Comparison of ENCODE assay signal across 25 mouse cellular contexts in the genomic region with DNA sequence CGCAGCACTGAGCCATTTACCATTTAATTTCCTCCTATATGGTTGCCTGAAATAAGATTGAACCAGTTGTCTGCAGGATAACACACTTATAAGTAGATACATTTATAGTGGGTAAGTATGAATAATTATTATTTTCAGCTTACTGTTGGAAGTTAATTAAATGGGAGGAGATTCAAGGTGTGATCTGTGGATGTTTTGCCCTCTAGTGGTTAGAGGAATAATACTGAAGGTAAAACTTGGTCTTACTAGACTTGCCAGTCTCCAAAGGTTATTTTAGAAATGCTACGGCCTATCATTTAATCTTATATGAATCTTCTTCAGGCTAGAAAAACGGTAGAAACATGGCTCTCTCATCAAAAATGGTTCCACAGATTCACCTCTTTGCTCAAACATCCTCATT.
A peak's percentile ranks its signal among the peaks of the same experiment; 100 is the strongest.
DNase-seq lines count a peak whose midpoint lies in the region; ATAC-seq and TF ChIP-seq lines count a peak whose summit lies in the region.
"Had no signal": no experiment of that assay in that cellular context is flagged by ENCODE, and none has a peak within 500 bp of the region (broad histone marks: within the 10 kb centered on the region; RNA-seq: fewer than 3 reads in every experiment).

No protein-coding gene starts in this region.

- H3K36me3 ChIP-seq in forebrain, postnatal 0 days (ENCODE audit: insufficient read depth) = no peaks in the 10 kb centered on the region
- H3K36me3 ChIP-seq in forebrain, embryonic 12.5 days (replicated peaks) = no peaks in the 10 kb centered on the region
- H3K36me3 ChIP-seq in intestine, postnatal 0 days (ENCODE audit: control insufficient read depth, insufficient read depth) = no peaks in the 10 kb centered on the region
- H3K36me3 ChIP-seq in intestine, embryonic 16.5 days (ENCODE audit: control insufficient read depth, insufficient read depth, low read length) = no peaks in the 10 kb centered on the region
- H3K36me3 ChIP-seq in lung, embryonic 14.5 days (ENCODE audit: insufficient read depth) = no peaks in the 10 kb centered on the region
- H3K36me3 ChIP-seq: G1E; intestine, embryonic 15.5 days; limb, embryonic 13.5 days; midbrain, embryonic 12.5 days; neural tube, embryonic 13.5 days had no signal

- no peak for DNase-seq in forebrain, postnatal 0 days
- DNase-seq in lung, embryonic 14.5 days = no peak
- no peak for DNase-seq in lung, postnatal 25 days (ENCODE audit: low spot score)
- no peak for DNase-seq in kidney, adult 18-20 months
- DNase-seq: adrenal gland, postnatal 14 days; cerebellum, adult 11 months; cerebellum, adult 9-10 months; cerebellum, postnatal 36 days; gastrocnemius, postnatal 25 days; heart, adult 11 months; lung, postnatal 10 days had no signal

- peak; percentile 10; the same call in 1 of the 2 replicates for TF ChIP-seq CTCF in forebrain, postnatal 0 days (IDR thresholded peaks at IDR 0.05; ENCODE audit: low read depth)
- TF ChIP-seq CTCF in intestine, postnatal 0 days (IDR thresholded peaks at IDR 0.05; ENCODE audit: low read depth) = peak; percentile 43
- TF ChIP-seq CTCF in lung, embryonic 14.5 days (IDR thresholded peaks at IDR 0.05; ENCODE audit: low read depth) = peak; percentile 29

- WGBS in forebrain, postnatal 0 days = 78% methylated on average over 3 of the region's 3 CpGs
- 78% methylated on average over 3 of the region's 3 CpGs for WGBS in forebrain, embryonic 12.5 days
- 83% methylated on average over 3 of the region's 3 CpGs for WGBS in intestine, postnatal 0 days
- 81% methylated on average over 3 of the region's 3 CpGs for WGBS in intestine, embryonic 16.5 days
- 77% methylated on average over 3 of the region's 3 CpGs for WGBS in lung, embryonic 14.5 days

- H3K27ac ChIP-seq in forebrain, postnatal 0 days (ENCODE audit: low read depth, low read length) = no peak overlapping the region
- H3K27ac ChIP-seq in forebrain, embryonic 12.5 days = no peak overlapping the region
- no peak overlapping the region for H3K27ac ChIP-seq in intestine, postnatal 0 days (ENCODE audit: low read depth, low read length)
- H3K27ac ChIP-seq in intestine, embryonic 16.5 days (ENCODE audit: low read length) = no peak overlapping the region
- H3K27ac ChIP-seq in lung, embryonic 14.5 days (ENCODE audit: low read depth) = no peak overlapping the region
- H3K27ac ChIP-seq: hindbrain, embryonic 10.5 days; intestine, embryonic 15.5 days; limb, embryonic 13.5 days; midbrain, embryonic 12.5 days; neural tube, embryonic 13.5 days had no signal

- no peaks in the 10 kb centered on the region for H3K4me1 ChIP-seq in forebrain, postnatal 0 days (ENCODE audit: insufficient read depth)
- no peaks in the 10 kb centered on the region for H3K4me1 ChIP-seq in forebrain, embryonic 12.5 days
- no peaks in the 10 kb centered on the region for H3K4me1 ChIP-seq in intestine, postnatal 0 days (replicated peaks; ENCODE audit: control insufficient read depth, insufficient read depth, low read length)
- H3K4me1 ChIP-seq in intestine, embryonic 16.5 days (ENCODE audit: control insufficient read depth, insufficient read depth, low read length) = no peaks in the 10 kb centered on the region
- no peaks in the 10 kb centered on the region for H3K4me1 ChIP-seq in lung, embryonic 14.5 days (ENCODE audit: insufficient read depth)
- H3K4me1 ChIP-seq: hindbrain, embryonic 10.5 days; intestine, embryonic 15.5 days; limb, embryonic 13.5 days; midbrain, embryonic 12.5 days had no signal

- H3K27me3 ChIP-seq in forebrain, postnatal 0 days (ENCODE audit: insufficient read depth, low read length) = no peaks in the 10 kb centered on the region
- H3K27me3 ChIP-seq in forebrain, embryonic 12.5 days = no peaks in the 10 kb centered on the region
- H3K27me3 ChIP-seq in intestine, postnatal 0 days (replicated peaks; ENCODE audit: control insufficient read depth, insufficient read depth, low read length) = no peaks in the 10 kb centered on the region
- H3K27me3 ChIP-seq in intestine, embryonic 16.5 days (replicated peaks; ENCODE audit: control insufficient read depth, insufficient read depth, low read length) = no peaks in the 10 kb centered on the region
- no peaks in the 10 kb centered on the region for H3K27me3 ChIP-seq in lung, embryonic 14.5 days (ENCODE audit: insufficient read depth, low read length)
- H3K27me3 ChIP-seq: intestine, embryonic 15.5 days; limb, embryonic 13.5 days; midbrain, embryonic 12.5 days; neural tube, embryonic 13.5 days had no signal

- no peak for ATAC-seq in forebrain, postnatal 0 days
- no peak for ATAC-seq in forebrain, embryonic 12.5 days (ENCODE audit: low FRiP score)
- no peak for ATAC-seq in intestine, postnatal 0 days
- ATAC-seq in intestine, embryonic 16.5 days = no peak
- no peak for ATAC-seq in lung, embryonic 14.5 days (ENCODE audit: insufficient read depth)
- 0 out of 2 replicates have a peak, but pooled peaks have one; percentile 55 for ATAC-seq in megakaryocyte-erythroid progenitor cell, adult 5-6 weeks (replicated peaks; ENCODE audit: low FRiP score, low TSS enrichment, poor library complexity, severe bottlenecking)
- ATAC-seq: forebrain, embryonic 14.5 days; hindbrain, embryonic 16.5 days; intestine, embryonic 15.5 days had no signal

- H3K9ac ChIP-seq in forebrain, postnatal 0 days = no peak overlapping the region
- H3K9ac ChIP-seq in forebrain, embryonic 12.5 days = no peak overlapping the region
- H3K9ac ChIP-seq in intestine, postnatal 0 days (ENCODE audit: low read depth, low read length) = no peak overlapping the region
- no peak overlapping the region for H3K9ac ChIP-seq in intestine, embryonic 16.5 days (ENCODE audit: low read depth, low read length)
- H3K9ac ChIP-seq in lung, embryonic 14.5 days = no peak overlapping the region
- H3K9ac ChIP-seq: intestine, embryonic 15.5 days; limb, embryonic 13.5 days; midbrain, embryonic 12.5 days; neural tube, embryonic 13.5 days had no signal

- H3K4me3 ChIP-seq in forebrain, postnatal 0 days (ENCODE audit: low read depth, low read length) = no peak overlapping the region
- no peak overlapping the region for H3K4me3 ChIP-seq in forebrain, embryonic 12.5 days (replicated peaks)
- H3K4me3 ChIP-seq in intestine, postnatal 0 days (ENCODE audit: low read depth, low read length) = no peak overlapping the region
- H3K4me3 ChIP-seq in intestine, embryonic 16.5 days (ENCODE audit: low read length) = no peak overlapping the region
- no peak overlapping the region for H3K4me3 ChIP-seq in lung, embryonic 14.5 days (ENCODE audit: low read depth, low read length)
- H3K4me3 ChIP-seq: hindbrain, embryonic 10.5 days; intestine, embryonic 15.5 days; limb, embryonic 13.5 days; midbrain, embryonic 12.5 days; neural tube, embryonic 13.5 days had no signal

- no peaks in the 10 kb centered on the region for H3K9me3 ChIP-seq in forebrain, postnatal 0 days (ENCODE audit: low read length)
- H3K9me3 ChIP-seq in forebrain, embryonic 12.5 days = no peaks in the 10 kb centered on the region
- no peaks in the 10 kb centered on the region for H3K9me3 ChIP-seq in intestine, postnatal 0 days (ENCODE audit: control insufficient read depth)
- no peaks in the 10 kb centered on the region for H3K9me3 ChIP-seq in intestine, embryonic 16.5 days (ENCODE audit: control insufficient read depth, low read length)
- H3K9me3 ChIP-seq in lung, embryonic 14.5 days (ENCODE audit: low read depth, low read length) = no peaks in the 10 kb centered on the region
- H3K9me3 ChIP-seq: hindbrain, embryonic 10.5 days; intestine, embryonic 15.5 days; limb, embryonic 13.5 days; midbrain, embryonic 12.5 days; neural tube, embryonic 13.5 days had no signal

- H3K4me2 ChIP-seq in forebrain, postnatal 0 days (ENCODE audit: low read depth) = no peak overlapping the region
- no peak overlapping the region for H3K4me2 ChIP-seq in forebrain, embryonic 12.5 days
- no peak overlapping the region for H3K4me2 ChIP-seq in intestine, postnatal 0 days (replicated peaks; ENCODE audit: low read depth)
- H3K4me2 ChIP-seq in intestine, embryonic 16.5 days (ENCODE audit: low read depth, low read length) = no peak overlapping the region
- no peak overlapping the region for H3K4me2 ChIP-seq in lung, embryonic 14.5 days
- H3K4me2 ChIP-seq: heart, embryonic 11.5 days; intestine, embryonic 15.5 days; limb, embryonic 13.5 days; liver, embryonic 11.5 days; midbrain, embryonic 12.5 days; neural tube, embryonic 13.5 days had no signal
